Mouse (Mus musculus): ENCODE data around the gene Ice1. TPM values are rescaled to one million over a fixed set of nuclear protein-coding genes. Genes with fewer than 3 reads are reported as not detected.

The Ice1 gene
- total and polyA plus RNA-seq, 3 experiments, result 33.5 to 40.1 (median 37.6) TPM

DNA sequence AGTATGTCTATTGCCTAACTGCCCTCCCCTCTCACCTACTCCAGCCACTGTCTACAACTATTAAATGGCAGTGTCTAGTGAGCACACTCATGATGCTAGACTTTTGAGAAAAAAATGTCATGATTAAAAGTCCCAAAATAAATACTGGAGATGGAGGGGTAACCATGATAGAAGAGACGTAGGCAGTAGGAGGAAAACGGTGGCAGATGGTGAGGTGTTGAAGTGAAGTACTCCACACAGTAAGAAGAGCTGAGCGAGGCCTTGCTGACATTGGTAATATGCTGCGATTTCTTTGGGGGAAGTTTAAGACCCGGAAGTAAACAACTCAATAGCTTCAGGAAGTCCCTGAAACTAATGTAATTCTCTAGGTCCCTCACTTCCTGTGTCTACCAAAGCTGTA, 104.0 kb downstream of the Ice1 start:
- Histone ChIP-seq H3K4me1 (ENCODE audit: control insufficient read depth in 1 of 2, insufficient read depth in 2 of 2, low read length in 2 of 2) (no peaks in the 10 kb centered on the region), H3K27ac (ENCODE audit: control insufficient read depth, low read depth, low read length) (no peak overlapping the region), H3K9ac (ENCODE audit: control insufficient read depth, low read depth, low read length, poor library complexity, severe bottlenecking) (no peak overlapping the region), H3K9me3 (replicated peaks; ENCODE audit: insufficient read depth, low read length) (no peaks in the 10 kb centered on the region), H3K36me3 (ENCODE audit: control insufficient read depth in 1 of 2, insufficient read depth in 2 of 2, low read length in 2 of 2) (no peaks in the 10 kb centered on the region), H3K79me2 (ENCODE audit: control insufficient read depth, insufficient read depth, low read length, poor library complexity) (no peaks in the 10 kb centered on the region), H3K27me3 (ENCODE audit: control insufficient read depth in 1 of 2, insufficient read depth in 2 of 2, low read length in 2 of 2) (no peaks in the 10 kb centered on the region), H3K4me3 (ENCODE audit: control insufficient read depth in 1 of 2, insufficient read depth in 1 of 2, low read depth in 2 of 2, low read length in 2 of 2) (no peak overlapping the region)
- TF ChIP-seq MYC (IDR thresholded peaks at IDR 0.05; ENCODE audit: low read depth, low read length), result no peak
- no peak for TF ChIP-seq BHLHE40 (IDR thresholded peaks at IDR 0.05; ENCODE audit: borderline replicate concordance, low read depth, low read length)
- no peak for TF ChIP-seq RAD21 (IDR thresholded peaks at IDR 0.05; ENCODE audit: low read depth, low read length)
- TF ChIP-seq MAX (IDR thresholded peaks at IDR 0.05; ENCODE audit: low read length), result no peak
- TF ChIP-seq MAFK (IDR thresholded peaks at IDR 0.05; ENCODE audit: borderline replicate concordance, low read depth, low read length), result no peak
- DNase-seq (ENCODE audit: low read depth, low spot score), result no peak

DNA sequence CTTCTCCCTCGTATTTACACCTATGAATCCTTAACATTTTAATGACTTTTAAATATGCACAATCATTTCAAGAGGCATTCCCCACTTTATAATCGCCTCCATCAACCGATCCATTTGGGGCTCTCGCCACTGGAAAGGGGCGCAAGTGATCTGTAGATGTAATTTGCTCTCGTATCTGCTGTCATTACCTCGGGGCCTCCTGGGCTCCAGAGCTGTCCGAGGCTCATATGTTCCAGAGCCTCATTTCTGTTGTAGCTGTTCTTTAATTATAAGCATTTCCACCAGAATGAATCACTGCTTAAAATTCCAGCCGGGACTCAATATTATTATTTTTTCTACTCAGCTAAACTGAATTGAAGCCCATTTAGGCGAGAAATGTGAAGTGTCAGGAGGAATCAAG, 104.7 kb downstream of the Ice1 start:
- H3K9me3 ChIP-seq (replicated peaks; ENCODE audit: insufficient read depth, low read length), result no peaks in the 10 kb centered on the region

DNA sequence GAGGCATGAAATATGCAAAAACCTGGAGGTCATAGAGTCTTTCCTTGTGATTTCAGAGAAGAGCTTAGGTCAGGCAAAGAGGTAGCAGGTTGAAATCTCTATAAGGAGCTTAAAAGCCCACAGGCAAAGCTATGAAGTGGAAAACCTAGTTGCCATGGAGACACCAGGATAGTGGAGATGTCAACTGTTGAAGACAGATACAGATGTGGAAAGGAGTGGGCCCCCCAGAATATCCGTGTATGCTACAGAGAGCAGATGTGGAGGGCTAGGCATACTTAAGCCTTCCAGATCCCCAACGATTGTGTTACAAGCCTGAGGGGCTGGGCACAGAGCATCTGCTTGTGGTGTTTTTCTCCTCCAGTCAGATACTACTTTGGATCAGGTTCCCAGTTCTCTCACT, 119.8 kb downstream of the Ice1 start:
- Histone ChIP-seq H3K27ac (ENCODE audit: control insufficient read depth, low read depth, low read length) (no peak overlapping the region), H3K4me3 (ENCODE audit: control insufficient read depth in 1 of 2, insufficient read depth in 1 of 2, low read depth in 2 of 2, low read length in 2 of 2) (no peak overlapping the region), H3K9me3 (replicated peaks; ENCODE audit: insufficient read depth, low read length) (no peaks in the 10 kb centered on the region), H3K9ac (ENCODE audit: control insufficient read depth, low read depth, low read length, poor library complexity, severe bottlenecking) (no peak overlapping the region), H3K36me3 (ENCODE audit: control insufficient read depth in 1 of 2, insufficient read depth in 2 of 2, low read length in 2 of 2) (no peaks in the 10 kb centered on the region), H3K27me3 (ENCODE audit: control insufficient read depth in 1 of 2, insufficient read depth in 2 of 2, low read length in 2 of 2) (no peaks in the 10 kb centered on the region), H3K4me1 (ENCODE audit: control insufficient read depth in 1 of 2, insufficient read depth in 2 of 2, low read length in 2 of 2) (no peaks in the 10 kb centered on the region), H3K79me2 (ENCODE audit: control insufficient read depth, insufficient read depth, low read length, poor library complexity) (no peaks in the 10 kb centered on the region)
- no peak for TF ChIP-seq ETS1 (IDR thresholded peaks at IDR 0.05; ENCODE audit: low read depth, low read length)
- no peak for TF ChIP-seq SMC3 (IDR thresholded peaks at IDR 0.05; ENCODE audit: low read depth, low read length)
- TF ChIP-seq JUND (IDR thresholded peaks at IDR 0.05; ENCODE audit: low read depth, low read length), result no peak
- no peak for TF ChIP-seq NELFE (IDR thresholded peaks at IDR 0.05; ENCODE audit: low read depth, low read length)
- TF ChIP-seq CTCF (IDR thresholded peaks at IDR 0.05 in 2 of 3, conservative IDR thresholded peaks at IDR 0.05 in 1 of 3; ENCODE audit: control insufficient read depth in 1 of 3, insufficient read depth in 1 of 3, low read depth in 2 of 3, low read length in 3 of 3, poor library complexity in 1 of 3, severe bottlenecking in 1 of 3), result no peak
- TF ChIP-seq TBP (IDR thresholded peaks at IDR 0.05; ENCODE audit: low read depth, low read length), result no peak
- TF ChIP-seq MYB (IDR thresholded peaks at IDR 0.05; ENCODE audit: low read depth, low read length), result no peak
- no peak for TF ChIP-seq POLR2AphosphoS5 (IDR thresholded peaks at IDR 0.05; ENCODE audit: borderline replicate concordance, low read depth, low read length)
- TF ChIP-seq TAL1 (IDR thresholded peaks at IDR 0.05; ENCODE audit: low read length), result no peak
- no peak for TF ChIP-seq EP300 (IDR thresholded peaks at IDR 0.05; ENCODE audit: low read depth in 1 of 2, low read length in 2 of 2)
- no peak for TF ChIP-seq KAT2A (conservative IDR thresholded peaks at IDR 0.05; ENCODE audit: low read depth, low read length)
- no peak for TF ChIP-seq ZNF384 (IDR thresholded peaks at IDR 0.05; ENCODE audit: low read depth, low read length)
- no peak for TF ChIP-seq RAD21 (IDR thresholded peaks at IDR 0.05; ENCODE audit: low read depth, low read length)
- TF ChIP-seq POLR2A (IDR thresholded peaks at IDR 0.05; ENCODE audit: control insufficient read depth in 1 of 2, insufficient read depth in 1 of 2, low read depth in 1 of 2, low read length in 2 of 2, poor library complexity in 1 of 2), result no peak
- no peak for TF ChIP-seq CHD2 (IDR thresholded peaks at IDR 0.05; ENCODE audit: low read length)
- DNase-seq (ENCODE audit: low read depth, low spot score), result no peak

More for the DNA sequence above, 104.7 kb downstream of the Ice1 start:
- no peak overlapping the region for H3K27ac ChIP-seq (ENCODE audit: control insufficient read depth, low read depth, low read length)
- no peaks in the 10 kb centered on the region for H3K27me3 ChIP-seq (ENCODE audit: control insufficient read depth in 1 of 2, insufficient read depth in 2 of 2, low read length in 2 of 2)
- H3K36me3 ChIP-seq (ENCODE audit: control insufficient read depth in 1 of 2, insufficient read depth in 2 of 2, low read length in 2 of 2), result no peaks in the 10 kb centered on the region
- no peak overlapping the region for H3K4me3 ChIP-seq (ENCODE audit: control insufficient read depth in 1 of 2, insufficient read depth in 1 of 2, low read depth in 2 of 2, low read length in 2 of 2)
- no peak overlapping the region for H3K9ac ChIP-seq (ENCODE audit: control insufficient read depth, low read depth, low read length, poor library complexity, severe bottlenecking)
- no peak for DNase-seq (ENCODE audit: low read depth, low spot score)
- H3K4me1 ChIP-seq (ENCODE audit: control insufficient read depth in 1 of 2, insufficient read depth in 2 of 2, low read length in 2 of 2), result no peaks in the 10 kb centered on the region
- TF ChIP-seq ELF1 (IDR thresholded peaks at IDR 0.05; ENCODE audit: low read depth, low read length) (no peak), ZC3H11A (IDR thresholded peaks at IDR 0.05; ENCODE audit: low read depth, low read length) (no peak), TCF12 (IDR thresholded peaks at IDR 0.05; ENCODE audit: low read depth, low read length) (no peak), GATA1 (IDR thresholded peaks at IDR 0.05; ENCODE audit: low read depth, low read length) (no peak), MYC (IDR thresholded peaks at IDR 0.05; ENCODE audit: low read depth, low read length) (no peak), TBP (IDR thresholded peaks at IDR 0.05; ENCODE audit: low read depth, low read length) (no peak), ETS1 (IDR thresholded peaks at IDR 0.05; ENCODE audit: low read depth, low read length) (no peak), MAX (IDR thresholded peaks at IDR 0.05; ENCODE audit: low read length) (no peak), POLR2A (IDR thresholded peaks at IDR 0.05; ENCODE audit: control insufficient read depth in 1 of 2, insufficient read depth in 1 of 2, low read depth in 1 of 2, low read length in 2 of 2, poor library complexity in 1 of 2) (no peak)
- no peaks in the 10 kb centered on the region for H3K79me2 ChIP-seq (ENCODE audit: control insufficient read depth, insufficient read depth, low read length, poor library complexity)

All from MEL (cell line).